Mouse (Mus musculus) embryo, embryonic 10.5 days (tissue): ENCODE measurements around the gene Gpc5.

Experiments used
- DNase-seq: peaks from one replicate; pipeline ENCODE4 v3.0.0-alpha.2; 2015; ENCODE audit warnings: low spot score

Gpc5 gene

GRCm38 (mm10) chr14:115365320-115365935 is 273.4 kb downstream of the Gpc5 start:
- no peak for DNase-seq

- no peak for DNase-seq
These were observed 277.7 kb downstream of the Gpc5 start for GRCm38 (mm10) chr14:115369611-115370167.

GRCm38 (mm10) chr14:115371131-115371530 is 279.1 kb downstream of the Gpc5 start:
- peak; percentile 35 for DNase-seq

DNA sequence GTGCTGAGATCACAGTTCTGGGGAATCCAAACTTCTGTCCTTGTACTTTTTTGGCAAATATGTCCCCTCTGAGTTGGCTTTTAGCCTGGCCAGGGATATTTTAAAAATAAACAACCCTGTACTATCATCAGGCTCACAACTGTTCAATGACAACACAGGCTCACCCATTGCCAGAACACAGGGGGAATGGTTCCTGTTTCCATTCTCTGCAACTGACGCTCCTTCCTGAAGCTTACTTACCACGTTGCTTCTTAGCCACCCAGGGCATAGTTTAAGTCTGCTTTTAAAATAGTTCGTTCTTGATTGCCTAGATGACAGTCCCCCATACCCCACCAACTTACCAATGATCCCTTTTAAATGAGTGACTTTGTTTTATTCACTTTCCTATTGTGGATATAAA is 299.8 kb downstream of the Gpc5 start:
- no peak for DNase-seq

- DNase-seq: peak; percentile 74
These were observed 301.0 kb downstream of the Gpc5 start for GRCm38 (mm10) chr14:115392894-115393524.

DNA sequence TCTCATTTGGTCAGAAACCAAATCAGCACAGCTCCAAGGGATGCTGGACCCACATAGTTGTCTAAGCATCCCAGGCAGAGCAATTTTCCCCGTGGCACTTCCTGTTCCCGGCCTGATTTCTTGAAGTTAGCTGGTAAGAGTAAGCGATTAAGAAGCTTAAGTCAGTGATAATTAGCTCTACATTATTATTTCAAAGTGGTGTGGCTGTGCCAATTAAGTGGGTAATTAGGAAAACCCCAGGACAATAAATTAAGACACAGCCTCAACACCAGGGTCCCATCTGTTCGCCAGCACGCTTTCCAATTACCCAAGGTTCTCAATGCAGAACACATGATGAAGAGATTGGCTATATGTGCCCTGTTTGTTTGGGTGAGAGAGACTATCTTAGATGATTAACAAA is 314.6 kb downstream of the Gpc5 start:
- DNase-seq: peak; percentile 12

GRCm38 (mm10) chr14:115407309-115407930 is 315.4 kb downstream of the Gpc5 start:
- DNase-seq: peak; percentile 63

DNA sequence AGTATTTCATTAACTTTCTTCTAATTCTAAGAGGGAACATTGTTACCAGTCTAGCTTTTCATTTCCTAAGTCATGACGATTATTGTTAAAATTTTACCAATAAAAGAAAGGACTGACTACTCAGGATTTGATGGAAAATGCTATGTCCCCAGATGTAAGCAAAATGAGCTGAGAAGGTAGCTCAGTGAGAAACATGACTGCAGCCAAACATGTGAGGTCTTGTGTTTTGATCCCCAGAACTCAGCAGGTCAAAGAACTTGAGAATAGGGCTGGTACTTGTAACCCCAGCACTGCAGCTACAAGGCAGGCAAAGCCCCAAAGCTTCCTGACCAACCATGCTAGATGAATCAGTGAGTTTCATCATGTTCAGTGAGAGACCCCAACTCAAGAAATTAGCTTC is 318.9 kb downstream of the Gpc5 start:
- DNase-seq: no peak

DNA sequence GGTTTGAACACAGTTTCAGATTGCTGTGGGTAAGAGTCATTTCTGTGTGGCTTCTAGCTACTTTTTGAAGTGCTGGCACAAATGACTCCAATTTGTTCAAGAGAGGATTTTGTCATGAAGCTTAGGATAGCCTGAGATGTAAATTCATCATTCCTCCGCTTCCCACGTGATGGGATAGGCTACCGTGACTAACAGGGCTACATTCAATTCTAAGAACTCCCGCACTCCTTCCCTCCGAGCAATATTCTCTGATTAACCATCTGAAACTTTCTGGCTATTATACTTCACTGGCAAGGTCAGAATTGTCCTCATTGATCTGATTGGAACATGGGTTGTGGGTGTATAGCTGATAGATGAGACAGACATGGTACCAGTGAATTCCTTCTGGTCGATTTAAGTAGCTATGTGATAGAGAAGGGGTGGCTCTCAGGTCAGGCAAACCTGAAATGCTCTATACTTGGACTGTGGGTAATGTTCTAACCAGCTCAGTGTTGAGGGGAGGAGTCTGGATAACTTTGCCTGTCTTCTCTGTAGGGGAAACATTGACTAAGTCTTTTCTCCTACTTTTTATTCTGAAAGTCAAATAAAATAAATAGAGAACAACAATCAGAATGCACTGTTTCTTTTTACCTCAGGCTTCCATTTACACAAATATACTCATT is 319.6 kb downstream of the Gpc5 start:
- DNase-seq: no peak

GRCm38 (mm10) chr14:115412821-115413220 is 320.8 kb downstream of the Gpc5 start:
- DNase-seq: peak; percentile 48

GRCm38 (mm10) chr14:115413429-115413828 is 321.4 kb downstream of the Gpc5 start:
- DNase-seq: peak; percentile 72

DNA sequence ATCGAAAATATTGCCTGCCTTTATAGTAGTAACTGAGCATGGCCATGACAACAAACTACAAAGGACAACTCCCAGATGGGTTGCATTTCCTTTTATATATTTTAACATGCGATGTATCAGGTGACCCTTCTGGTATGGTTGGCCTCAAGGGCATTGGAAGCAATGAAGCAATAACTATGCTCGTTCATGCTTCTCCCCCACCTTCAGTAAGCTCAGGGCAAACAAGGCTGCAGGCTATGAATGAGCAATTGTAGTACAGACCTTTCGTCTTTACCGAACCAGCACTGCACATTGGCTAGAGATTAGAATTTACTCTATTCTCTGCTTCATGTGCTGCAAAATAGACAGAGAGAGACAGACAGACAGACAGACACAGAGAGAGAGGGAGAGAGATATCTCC is 322.5 kb downstream of the Gpc5 start:
- no peak for DNase-seq

- DNase-seq: peak; percentile 15
These were observed 340.0 kb downstream of the Gpc5 start for GRCm38 (mm10) chr14:115431967-115432366.

- no peak for DNase-seq
These were observed 340.4 kb downstream of the Gpc5 start for GRCm38 (mm10) chr14:115432368-115432767.

- no peak for DNase-seq
These were observed 344.6 kb downstream of the Gpc5 start for GRCm38 (mm10) chr14:115436617-115437016.

- DNase-seq: no peak
These were observed 353.1 kb downstream of the Gpc5 start for GRCm38 (mm10) chr14:115444789-115445770.

DNA sequence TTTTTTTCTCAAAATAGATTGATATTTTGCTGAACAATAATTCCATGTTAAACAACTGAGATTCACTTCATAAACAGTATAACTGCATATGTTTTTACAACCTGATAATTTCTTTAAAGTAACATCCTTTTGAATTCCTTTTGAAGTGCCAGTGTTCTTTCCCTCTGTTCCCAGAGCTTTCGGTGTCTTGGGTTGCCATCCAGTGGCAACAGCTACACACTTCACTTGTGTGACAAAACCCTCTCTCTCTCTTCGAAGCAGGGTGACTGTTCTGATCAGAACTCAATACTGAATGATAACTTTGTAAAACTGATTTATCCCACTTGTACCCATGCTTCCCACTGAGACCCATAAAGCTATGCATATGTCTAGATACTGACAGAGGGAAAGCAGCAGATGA is 358.9 kb downstream of the Gpc5 start:
- peak; percentile 33 for DNase-seq

GRCm38 (mm10) chr14:115467960-115468359 is 375.9 kb downstream of the Gpc5 start:
- DNase-seq: peak; percentile 56

DNA sequence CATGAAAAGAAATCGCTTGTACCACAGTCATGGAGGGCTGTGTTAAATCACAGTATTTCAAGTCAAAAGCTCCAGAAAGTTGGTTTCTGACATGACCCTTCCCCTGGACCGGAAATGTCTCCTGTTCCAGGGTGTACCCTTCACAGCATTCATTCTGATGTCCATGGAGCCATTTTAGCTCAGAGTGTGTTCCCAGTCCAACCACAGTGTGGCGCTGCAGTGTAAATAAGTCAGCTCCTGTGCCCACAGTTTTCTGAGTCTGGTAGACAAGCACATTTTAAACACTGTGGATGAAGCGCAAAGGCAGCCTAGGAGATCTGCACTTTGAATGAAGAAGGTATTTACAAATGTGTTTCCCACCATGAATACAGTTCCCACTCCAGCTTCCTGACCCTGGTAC is 383.2 kb downstream of the Gpc5 start:
- DNase-seq: peak; percentile 89

GRCm38 (mm10) chr14:115477360-115477759 is 385.3 kb downstream of the Gpc5 start:
- no peak for DNase-seq

DNA sequence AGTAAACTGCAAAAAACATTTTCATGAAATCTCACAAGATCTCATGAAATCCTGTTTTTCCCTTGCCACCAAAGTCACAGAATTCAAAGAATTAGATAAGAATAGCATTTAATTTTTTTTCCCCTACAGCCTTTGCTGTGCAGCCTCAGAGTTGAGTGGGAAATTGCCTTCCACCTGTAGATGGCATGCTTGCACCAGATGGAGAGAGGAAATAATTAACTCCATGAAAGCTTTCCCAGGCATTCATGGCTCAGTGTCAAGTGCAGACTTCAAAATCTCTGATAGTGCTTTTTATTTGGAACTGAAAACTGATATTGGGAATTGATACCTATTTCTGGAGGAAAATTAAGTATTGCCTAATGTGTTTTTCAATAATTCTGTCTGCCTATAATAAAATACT is 393.1 kb downstream of the Gpc5 start:
- DNase-seq: peak; percentile 77
